Mouse (Mus musculus): ENCODE data around the gene Ltc4s.

Gene Ltc4s

GRCm38 (mm10) chr11:50224671-50225530 is 13.5 kb downstream of the Ltc4s start:
- peak; percentile 74 for DNase-seq (ENCODE audit: low read depth, low spot score)

DNA sequence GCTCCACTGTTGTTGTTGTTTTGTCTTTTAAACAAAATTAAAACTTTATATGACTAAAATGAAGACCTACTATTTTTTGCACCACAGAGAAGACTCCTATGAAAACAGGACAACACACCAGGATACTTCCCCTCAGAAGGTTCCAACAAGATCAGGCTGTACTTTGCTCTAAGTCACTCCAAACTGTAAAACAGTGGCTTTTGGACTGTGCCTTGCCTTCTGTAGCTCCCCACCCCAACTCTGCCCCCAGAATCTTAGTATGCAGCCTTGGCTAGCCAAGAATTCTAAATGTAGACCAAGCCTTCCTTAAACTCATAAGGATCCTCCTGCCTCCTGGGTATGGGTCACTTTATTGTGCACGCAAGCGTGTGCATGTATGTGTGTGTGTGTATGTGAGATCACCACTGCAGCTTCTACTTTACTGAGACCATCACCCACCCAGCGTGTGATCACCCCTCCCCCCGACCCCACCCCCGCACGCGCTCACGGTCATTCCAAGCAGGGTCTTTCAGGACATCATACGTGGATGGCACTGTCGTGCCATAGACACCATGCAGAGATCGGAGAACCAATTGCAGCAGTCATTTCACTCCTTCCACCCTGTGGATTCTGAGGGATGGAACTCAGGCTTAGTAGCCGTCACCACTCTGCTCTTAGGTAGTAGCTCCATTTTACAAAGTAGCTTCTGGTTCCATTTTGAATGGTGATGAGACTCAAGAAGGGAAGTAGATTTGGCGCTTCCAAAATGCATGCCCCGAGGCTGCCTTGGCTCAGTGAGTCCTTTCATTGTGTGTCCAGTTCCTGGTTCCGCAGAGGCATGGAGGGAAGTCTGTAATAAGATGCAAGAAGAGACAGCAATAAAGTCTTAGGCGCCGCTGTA is 14.4 kb downstream of the Ltc4s start:
- no peak for DNase-seq (ENCODE audit: low read depth, low spot score)

GRCm38 (mm10) chr11:50222559-50223276 is 15.7 kb downstream of the Ltc4s start:
- DNase-seq (ENCODE audit: low read depth, low spot score) = peak; percentile 32

- no peak for DNase-seq (ENCODE audit: low read depth, low spot score)
These were observed 18.6 kb downstream of the Ltc4s start for GRCm38 (mm10) chr11:50219833-50220232.

DNA sequence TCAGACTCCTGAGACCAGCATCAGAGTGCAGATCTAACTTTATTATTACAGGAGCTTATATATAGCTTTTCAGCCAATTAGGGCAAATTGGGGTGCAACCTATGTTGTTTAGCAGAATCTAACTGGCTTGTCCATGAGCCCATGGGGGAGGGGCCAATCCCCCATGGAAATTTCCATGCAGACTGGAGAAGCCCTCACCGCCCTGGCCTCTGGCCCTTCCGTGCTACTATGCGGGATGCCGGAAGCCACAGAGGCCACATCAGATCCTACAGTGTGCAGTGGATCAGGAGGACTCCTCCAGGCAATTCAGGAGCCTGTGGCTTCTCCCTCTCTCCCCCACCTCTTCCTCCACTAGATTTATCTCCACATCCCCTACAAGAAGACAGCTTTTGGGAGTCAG is 20.6 kb downstream of the Ltc4s start:
- no peak for DNase-seq (ENCODE audit: low read depth, low spot score)

DNA sequence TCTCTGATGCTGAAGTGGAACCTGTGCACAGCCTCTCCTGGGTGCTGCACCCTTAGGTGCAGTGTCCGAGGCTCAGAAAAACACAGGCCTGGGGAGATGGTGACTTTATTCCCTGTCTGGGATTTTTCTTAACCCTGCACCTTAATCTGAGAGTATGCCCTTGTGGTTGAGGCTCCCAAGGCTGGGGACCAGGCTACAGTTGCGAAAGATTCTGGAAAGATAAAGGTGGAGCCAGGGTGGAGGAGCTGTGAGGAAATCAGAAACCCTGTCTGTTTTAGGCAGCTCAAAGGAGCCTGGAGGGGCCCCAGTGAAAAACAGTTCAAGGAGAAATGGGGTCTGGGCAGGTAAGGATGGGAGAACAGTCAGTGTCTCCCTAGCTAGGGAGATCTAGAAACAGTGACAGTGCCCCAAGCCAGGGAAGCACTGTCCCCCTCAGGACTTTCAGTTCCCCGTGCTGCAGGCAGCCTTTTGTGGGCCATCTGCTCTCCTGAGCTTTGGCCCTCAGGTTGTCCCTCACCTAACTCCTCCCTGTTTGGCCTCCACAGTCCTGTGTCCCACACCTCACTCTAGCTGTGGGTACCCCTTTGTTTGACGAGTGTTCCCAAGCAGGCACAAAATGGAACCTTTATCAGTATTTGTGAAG is 21.6 kb downstream of the Ltc4s start:
- no peak for DNase-seq (ENCODE audit: low read depth, low spot score)

DNA sequence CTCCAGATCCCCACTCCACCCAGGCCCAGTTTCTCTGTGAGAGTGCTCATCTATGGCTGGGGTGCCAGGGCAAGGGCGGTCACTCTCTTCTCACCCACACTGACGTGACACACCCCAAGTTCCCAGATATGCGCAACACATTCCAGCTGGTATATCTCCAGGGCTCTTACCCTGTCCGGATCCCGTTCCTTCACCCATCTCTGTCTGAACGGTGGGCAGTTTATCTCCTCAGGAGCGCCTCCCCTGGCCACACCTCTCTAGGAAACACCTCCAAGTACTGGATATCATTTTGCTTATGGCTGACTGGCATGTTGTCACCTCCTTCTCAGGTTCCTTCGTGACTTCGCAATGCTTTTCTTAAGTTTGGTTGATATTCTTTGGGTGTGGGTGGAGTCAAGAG is 22.8 kb downstream of the Ltc4s start:
- DNase-seq (ENCODE audit: low read depth, low spot score) = no peak

DNA sequence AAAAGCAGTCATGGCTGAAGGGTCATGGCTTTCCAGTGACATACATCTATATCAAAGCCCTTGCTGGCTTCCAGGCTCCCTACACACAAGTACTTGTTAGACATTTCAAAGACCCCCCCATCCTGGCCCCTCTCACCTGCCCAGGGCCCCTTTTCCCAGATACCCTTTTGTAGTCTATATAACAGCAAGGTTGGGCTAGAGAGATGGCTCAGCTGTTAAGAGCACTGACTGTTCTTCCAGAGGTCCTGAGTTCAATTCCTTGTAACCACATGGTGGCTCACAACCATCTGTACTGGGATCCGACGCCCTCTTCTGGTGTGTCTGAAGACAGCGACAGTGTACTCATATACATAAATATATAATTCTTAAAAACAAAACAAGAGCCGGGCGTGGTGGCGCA is 23.8 kb downstream of the Ltc4s start:
- DNase-seq (ENCODE audit: low read depth, low spot score) = no peak

DNA sequence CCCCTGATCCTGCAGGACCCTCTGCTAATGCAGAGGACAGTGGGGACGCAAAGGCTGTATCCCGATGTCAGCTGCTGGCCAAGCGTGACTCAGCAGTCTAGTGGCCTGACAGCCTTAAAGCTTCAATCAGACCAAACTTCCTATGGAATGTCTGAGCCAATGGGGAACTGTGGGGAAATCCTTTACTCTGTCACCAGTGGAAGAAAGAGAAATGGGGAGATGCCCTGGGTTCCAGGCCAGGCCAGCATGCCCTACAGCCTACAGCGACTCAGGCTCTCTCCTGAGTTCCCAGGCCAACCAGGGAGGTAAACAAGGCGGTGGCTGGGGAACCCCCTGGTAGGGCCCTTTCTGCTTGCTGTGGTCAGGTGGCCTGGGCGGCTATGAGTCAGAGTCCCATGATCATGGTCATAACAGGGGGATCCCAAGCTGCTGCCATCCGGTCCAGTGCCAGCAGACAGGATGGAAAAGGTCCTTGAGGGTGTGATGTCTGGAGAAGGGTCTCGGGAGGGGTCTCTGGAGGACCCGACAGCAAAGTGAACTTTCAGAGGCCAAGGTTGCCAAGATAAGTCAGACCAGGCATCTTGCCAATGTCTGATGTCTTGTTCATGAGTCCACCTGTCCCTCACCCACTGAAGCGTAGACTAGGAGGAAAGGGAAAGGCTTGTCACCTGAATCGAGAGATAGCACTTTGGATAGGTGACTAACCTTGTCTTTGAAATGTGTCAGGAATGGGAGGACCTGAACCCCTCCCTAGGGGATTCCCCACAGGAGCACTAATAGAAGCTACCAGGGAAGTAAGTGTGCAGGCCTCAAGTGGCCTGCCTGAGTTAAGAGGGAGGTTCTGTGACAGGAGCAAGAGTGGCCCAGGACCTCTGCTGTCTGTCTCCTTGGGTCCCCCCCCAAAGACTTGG is 25.3 kb downstream of the Ltc4s start:
- peak; percentile 96 for DNase-seq (ENCODE audit: low read depth, low spot score)

DNA sequence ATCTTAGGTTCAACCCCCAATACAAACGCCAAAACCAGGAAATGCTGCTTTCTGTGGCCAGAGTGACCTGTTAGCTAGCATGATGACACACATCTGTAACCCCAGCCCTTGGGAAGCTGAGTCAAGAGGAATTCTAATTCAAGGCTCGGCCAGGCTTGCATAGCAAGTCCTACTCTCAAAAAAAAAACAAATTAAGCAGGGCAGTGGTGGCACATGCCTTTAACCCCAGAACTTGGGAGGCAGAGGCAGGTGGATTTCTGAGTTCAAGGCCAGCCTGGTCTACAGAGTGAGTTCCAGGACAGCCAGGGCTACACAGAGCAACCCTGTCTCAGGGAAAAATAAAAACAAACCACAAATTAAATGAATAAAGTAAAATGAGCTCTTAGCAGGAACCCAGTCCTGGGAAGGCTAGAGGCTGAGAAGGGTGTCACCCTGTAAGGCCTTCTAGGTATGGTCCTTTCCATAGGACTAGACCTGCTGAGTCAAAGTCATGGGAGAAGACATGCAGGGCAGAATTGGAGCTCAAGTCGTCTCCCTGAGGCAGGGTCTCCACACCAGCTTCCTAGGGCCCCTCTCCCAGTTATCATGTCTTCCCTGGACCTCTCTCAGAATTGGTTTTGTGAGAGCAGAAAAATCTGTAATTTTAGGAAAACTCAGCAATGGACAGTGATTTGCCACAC is 26.2 kb downstream of the Ltc4s start:
- peak; percentile 95 for DNase-seq (ENCODE audit: low read depth, low spot score)

DNA sequence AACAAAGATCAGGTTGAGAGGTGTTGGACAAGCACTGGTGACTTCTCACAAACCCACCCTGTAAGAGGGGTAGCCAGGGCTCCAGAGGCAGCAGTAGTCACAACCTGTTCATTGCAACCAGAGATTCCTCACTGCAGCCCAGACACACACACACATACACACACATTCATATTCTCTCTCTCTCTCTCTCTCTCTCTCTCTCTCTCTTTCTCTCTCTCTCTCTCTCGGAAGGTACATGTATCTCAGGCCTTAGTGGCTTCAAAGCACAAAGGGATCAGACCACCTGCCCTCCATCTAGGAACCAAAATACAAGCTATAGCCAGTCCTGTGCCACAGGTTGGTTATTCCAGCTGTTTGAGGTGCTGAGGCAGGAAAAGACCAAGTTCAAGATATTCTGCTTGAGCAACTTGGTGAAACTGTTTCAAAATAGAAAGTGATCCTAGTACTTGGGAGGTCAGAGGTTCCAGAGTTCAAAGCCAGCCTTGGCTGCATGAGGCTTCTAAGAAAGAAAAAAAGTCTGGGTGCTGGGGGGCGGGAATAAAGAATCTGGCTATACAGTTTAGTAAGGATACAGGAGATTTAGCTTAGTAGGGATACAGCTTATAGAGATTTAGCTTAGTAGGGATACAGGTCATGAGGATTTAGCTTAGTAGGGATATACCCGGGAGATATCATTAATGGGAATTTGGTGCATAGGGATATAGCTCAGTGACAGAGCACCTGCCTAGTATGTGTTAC is 26.9 kb downstream of the Ltc4s start:
- no peak for DNase-seq (ENCODE audit: low read depth, low spot score)

DNA sequence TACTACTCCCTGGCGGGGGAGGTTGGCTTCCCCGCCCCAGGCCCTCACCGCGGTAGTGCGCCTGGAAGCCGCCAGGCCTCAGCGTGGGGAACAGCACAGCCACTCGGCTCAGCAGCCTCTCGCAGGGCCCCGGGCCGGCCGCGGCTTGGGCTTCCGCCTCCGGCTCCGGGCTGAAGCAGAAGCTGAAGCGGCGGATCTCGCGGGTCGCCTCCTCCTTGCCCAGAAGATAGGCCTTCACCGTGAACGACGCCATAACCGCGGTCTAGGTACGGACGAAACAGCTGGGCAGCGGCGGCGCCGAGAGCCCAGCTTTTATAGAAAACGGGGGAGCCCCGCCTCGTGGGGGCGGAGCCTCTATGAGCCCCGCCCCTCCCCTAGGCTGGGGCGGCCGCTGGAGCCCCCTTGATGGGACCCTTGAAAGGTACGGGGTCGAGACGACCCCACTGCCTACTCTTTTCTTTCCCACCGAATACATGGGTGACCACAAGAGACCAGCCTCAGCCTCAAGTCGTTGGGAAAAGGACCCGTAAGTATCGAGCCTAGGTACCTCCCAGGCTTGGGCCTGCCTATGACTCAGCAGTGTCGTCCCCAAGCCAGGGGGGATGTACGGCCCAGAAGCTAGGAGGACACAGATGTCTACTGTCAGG is 27.8 kb downstream of the Ltc4s start, which contains the start of the genes Sqstm1 and Mgat4b:
Gene Sqstm1, minus strand, starts transcription at position 323 of the 647 bp plus-strand sequence.
Gene Mgat4b, plus strand, starts transcription at position 386 of the 647 bp plus-strand sequence.
- peak; percentile 75 for DNase-seq (ENCODE audit: low read depth, low spot score)

DNA sequence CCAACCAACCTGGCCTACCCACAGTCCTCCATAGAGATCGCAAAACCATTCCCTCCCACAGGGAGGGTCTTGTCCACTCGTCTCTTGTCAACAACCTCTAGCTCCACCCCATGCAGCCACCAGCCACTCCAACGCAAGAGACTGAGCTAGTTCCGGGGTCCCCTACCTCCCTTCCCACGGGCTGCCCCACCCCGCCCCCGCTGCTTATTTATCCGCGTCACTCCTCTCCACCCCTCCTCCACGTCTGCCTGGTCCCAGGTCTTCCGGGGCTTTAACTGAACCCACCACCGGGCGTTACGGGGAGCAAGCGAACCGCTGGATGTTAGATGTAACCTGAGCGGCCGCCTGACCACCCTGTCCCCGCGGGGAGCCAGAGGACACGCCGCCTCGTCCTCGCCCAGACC is 28.3 kb downstream of the Ltc4s start:
- DNase-seq (ENCODE audit: low read depth, low spot score) = peak; percentile 96

GRCm38 (mm10) chr11:50208039-50208438 is 30.4 kb downstream of the Ltc4s start:
- no peak for DNase-seq (ENCODE audit: low read depth, low spot score)

DNA sequence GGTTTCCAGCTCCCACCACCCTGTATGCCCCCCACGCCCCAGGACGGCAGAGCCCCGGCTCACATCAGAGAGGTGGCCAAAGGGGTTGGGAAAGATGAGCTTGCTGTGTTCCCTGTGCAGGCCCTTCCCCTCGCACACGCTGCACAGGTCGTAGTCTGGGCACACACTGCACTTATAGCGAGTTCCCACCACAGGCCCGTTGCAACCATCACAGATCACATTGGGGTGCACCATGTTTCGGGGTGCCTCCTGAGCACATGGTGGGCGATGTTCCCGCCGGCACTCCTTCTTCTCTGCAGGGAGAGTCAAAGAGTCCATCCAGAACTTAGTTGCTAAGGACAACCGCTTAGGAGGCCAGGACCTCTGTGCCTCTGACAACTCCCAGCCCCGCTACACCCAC is 31.1 kb downstream of the Ltc4s start:
- DNase-seq (ENCODE audit: low read depth, low spot score) = no peak

DNA sequence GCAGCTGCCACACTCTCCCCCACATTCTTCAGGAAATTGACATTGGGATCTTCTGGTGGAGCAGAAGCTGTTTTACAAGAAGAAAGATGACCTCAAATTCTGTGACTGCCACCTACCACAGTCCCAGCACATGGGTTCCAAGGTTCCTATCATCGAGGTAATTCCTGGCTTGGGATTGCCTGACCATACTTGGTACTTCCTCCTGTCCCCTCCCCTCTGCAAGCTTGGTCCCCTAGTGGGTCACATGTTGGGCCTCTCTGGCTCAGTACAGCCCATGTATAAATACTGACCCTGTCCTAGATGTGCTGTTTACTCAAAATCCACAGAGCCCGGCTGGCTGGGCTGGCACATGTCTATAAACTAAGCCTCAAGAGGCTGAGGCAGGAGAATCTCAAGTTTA is 32.4 kb downstream of the Ltc4s start:
- no peak for DNase-seq (ENCODE audit: low read depth, low spot score)

DNA sequence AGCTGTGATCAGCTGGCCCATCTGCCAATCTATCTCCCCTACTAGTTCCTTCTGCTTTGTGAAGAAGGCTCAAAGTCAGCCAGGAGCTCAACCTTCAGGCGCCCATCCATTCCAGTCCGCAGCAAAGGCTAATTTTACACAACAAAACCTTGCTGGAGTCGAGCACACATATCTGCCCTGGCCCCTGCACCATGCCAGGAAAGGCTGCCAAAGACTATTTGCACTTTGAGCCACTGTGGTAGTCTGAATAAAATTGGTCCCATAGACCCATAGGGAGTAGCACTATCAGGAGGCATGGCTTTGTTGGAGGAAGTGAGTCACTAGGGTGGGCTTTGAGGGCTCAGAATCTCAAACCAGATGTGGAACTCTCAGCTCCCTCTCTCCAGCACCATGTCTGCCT is 33.0 kb downstream of the Ltc4s start:
- no peak for DNase-seq (ENCODE audit: low read depth, low spot score)

DNA sequence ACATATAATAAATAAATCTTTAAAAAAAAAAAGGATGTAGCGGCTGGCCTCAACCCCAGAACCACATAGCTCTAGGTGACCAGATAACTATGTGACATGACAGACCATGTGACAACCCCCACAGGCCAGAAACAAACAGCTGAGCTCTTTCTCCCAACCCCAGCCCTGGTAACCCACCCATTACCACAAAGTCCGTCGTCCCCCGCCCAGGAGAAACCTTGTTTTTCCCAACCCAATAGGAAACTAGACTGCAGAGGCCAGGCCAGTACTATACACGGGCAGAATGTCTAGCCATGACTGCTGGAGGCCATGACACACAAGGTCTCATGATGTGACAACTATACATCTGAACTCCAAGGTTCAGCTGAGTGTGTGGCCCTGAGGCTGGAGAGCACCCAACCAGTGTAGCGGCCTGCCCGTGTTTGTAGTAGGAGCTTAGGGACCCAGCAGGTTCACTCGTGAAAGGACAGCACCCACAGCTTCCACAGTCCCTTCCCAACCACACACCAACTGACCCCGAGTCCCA is 35.1 kb downstream of the Ltc4s start:
- DNase-seq (ENCODE audit: low read depth, low spot score) = no peak

All from 3T3-L1 (cell line).